Comparison of ENCODE assay signal across 16 mouse cellular contexts in the genomic region with DNA sequence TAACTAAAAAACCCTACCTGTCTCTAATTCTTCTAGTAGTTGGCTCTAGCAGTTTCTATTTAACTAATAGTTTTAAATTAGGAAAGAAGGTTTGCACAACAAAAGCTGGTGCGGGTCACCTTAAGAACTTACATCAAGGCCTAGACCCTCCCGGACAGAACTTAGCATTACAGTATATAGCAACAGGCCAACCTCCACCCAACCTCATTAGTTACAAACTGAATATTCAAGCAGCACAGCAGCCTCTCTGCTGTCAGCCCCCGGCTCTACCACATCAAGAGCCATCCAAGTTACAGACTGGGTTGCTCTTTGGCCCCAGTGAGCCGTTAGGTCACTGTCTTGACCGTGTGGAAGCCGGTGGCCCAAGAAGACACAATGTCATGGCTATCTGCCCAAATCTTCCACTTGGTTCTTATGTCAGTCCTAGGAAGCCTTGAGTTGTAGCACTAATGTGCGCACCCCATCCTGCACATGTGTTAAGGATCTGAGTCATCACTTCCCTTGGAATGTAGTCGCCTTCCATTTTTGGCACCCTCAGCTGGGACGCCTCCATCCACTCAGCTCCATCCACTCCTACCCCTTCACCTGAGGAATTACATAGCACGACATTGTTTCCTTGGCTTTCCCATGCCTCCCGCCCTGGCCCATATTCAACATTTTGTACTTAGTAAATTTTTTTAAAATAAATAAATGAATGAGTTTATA.
A peak's percentile ranks its signal among the peaks of the same experiment; 100 is the strongest.
DNase-seq lines count a peak whose midpoint lies in the region; TF ChIP-seq lines count a peak whose summit lies in the region.
"Had no signal": no experiment of that assay in that cellular context is flagged by ENCODE, and none has a peak within 500 bp of the region (broad histone marks: within the 10 kb centered on the region; RNA-seq: fewer than 3 reads in every experiment).

No protein-coding gene starts in this region.

- no peak for TF ChIP-seq CTCF in E14TG2a.4 (conservative IDR thresholded peaks at IDR 0.05; ENCODE audit: low read length)

- H3K4me1 ChIP-seq in E14TG2a.4 (replicated peaks; ENCODE audit: low read depth, low read length): peaks cover 39% of the 10 kb centered on the region
- H3K4me1 ChIP-seq: heart, embryonic 12.5 days; intestine, embryonic 15.5 days had no signal

- DNase-seq in right cerebral cortex, adult 18-20 months: peak; percentile 20
- DNase-seq in right cerebral cortex, adult 2 months (ENCODE audit: low spot score in 2 of 2): no peak
- DNase-seq in ES-CJ7 (ENCODE audit: low read depth, low spot score) (peak; percentile 87), MN1 (ENCODE audit: low spot score) (no peak)
- DNase-seq in telencephalon, adult 2 months (ENCODE audit: low read depth, low spot score): peak; percentile 19
- no peak for DNase-seq in kidney, postnatal 10 days
- DNase-seq: adrenal gland, postnatal 14 days; B cell, adult 2 months; cerebellum, adult 2 months; cerebellum, postnatal 10 days; gastrocnemius, postnatal 10 days had no signal

- no peaks in the 10 kb centered on the region for H3K9me3 ChIP-seq in E14TG2a.4 (ENCODE audit: low read length)
- H3K9me3 ChIP-seq: embryonic facial prominence, embryonic 10.5 days; heart, embryonic 12.5 days; hindbrain, embryonic 10.5 days; intestine, embryonic 15.5 days had no signal

- H3K27me3 ChIP-seq in E14TG2a.4 (ENCODE audit: insufficient read depth, low read length): peaks cover 3% of the 10 kb centered on the region; the same call in 1 of the 2 replicates
- H3K27me3 ChIP-seq: heart, embryonic 12.5 days; intestine, embryonic 15.5 days had no signal

- H3K36me3 ChIP-seq in E14TG2a.4 (ENCODE audit: insufficient read depth, low read length): no peaks in the 10 kb centered on the region
- H3K36me3 ChIP-seq: embryonic facial prominence, embryonic 10.5 days; heart, embryonic 12.5 days; hindbrain, embryonic 10.5 days; intestine, embryonic 15.5 days had no signal

- H3K4me3 ChIP-seq in E14TG2a.4 (replicated peaks; ENCODE audit: low read length): peak overlapping the region; percentile 66; the same call in 1 of the 2 replicates
- H3K4me3 ChIP-seq: embryonic facial prominence, embryonic 10.5 days; heart, embryonic 12.5 days; hindbrain, embryonic 10.5 days; intestine, embryonic 15.5 days had no signal

Comparison
In these comparisons a context has a peak if more than half of its experiments do, and no peak if none do; other contexts are left out.
1. DNase-seq: peak in right cerebral cortex, adult 18-20 months (single experiment), ES-CJ7 (single experiment) and telencephalon, adult 2 months (single experiment); none in right cerebral cortex, adult 2 months (0 of 2), kidney, postnatal 10 days (single experiment) and MN1 (single experiment).